Mouse (Mus musculus): ENCODE measurements around the gene Serpind1. TPM values are rescaled to one million over a fixed set of nuclear protein-coding genes. Genes with fewer than 3 reads are reported as not detected.

The Serpind1 gene
- polyA plus RNA-seq, 1 experiment from 2014 or later = 0.88 TPM

GRCm38 (mm10) chr16:17324745-17325144 is 6.4 kb upstream of the Serpind1 start:
- Histone ChIP-seq H3K27ac (replicated peaks) (no peak overlapping the region), H3K9me3 (no peaks in the 10 kb centered on the region), H3K9ac (no peak overlapping the region), H3K4me2 (no peak overlapping the region), H3K36me3 (peaks cover 61% of the 10 kb centered on the region), H3K4me1 (no peaks in the 10 kb centered on the region), H3K27me3 (replicated peaks) (no peaks in the 10 kb centered on the region), H3K4me3 (no peak overlapping the region)
- ATAC-seq (ENCODE audit: extremely low read depth, insufficient number of reproducible peaks, low FRiP score, low TSS enrichment) = no peak
- 88% methylated on average over 5 of the region's 5 CpGs for WGBS

- peaks cover 56% of the 10 kb centered on the region for H3K36me3 ChIP-seq
- no peaks in the 10 kb centered on the region for H3K27me3 ChIP-seq (replicated peaks)
- ATAC-seq (ENCODE audit: extremely low read depth, insufficient number of reproducible peaks, low FRiP score, low TSS enrichment) = no peak
- H3K4me3 ChIP-seq = no peak overlapping the region
- no peak overlapping the region for H3K4me2 ChIP-seq
- no peaks in the 10 kb centered on the region for H3K4me1 ChIP-seq
- H3K9me3 ChIP-seq = no peaks in the 10 kb centered on the region
- H3K27ac ChIP-seq (replicated peaks) = no peak overlapping the region
- WGBS = 71% methylated on average over 2 of the region's 2 CpGs
- H3K9ac ChIP-seq = no peak overlapping the region
Measured at GRCm38 (mm10) chr16:17326064-17326463, 5.1 kb upstream of the Serpind1 start.

- 87% methylated on average over 1 of the region's 1 CpGs for WGBS
- Histone ChIP-seq H3K36me3 (peaks cover 17% of the 10 kb centered on the region), H3K4me3 (no peak overlapping the region), H3K4me1 (no peaks in the 10 kb centered on the region), H3K9me3 (no peaks in the 10 kb centered on the region), H3K9ac (no peak overlapping the region), H3K4me2 (no peak overlapping the region), H3K27me3 (replicated peaks) (no peaks in the 10 kb centered on the region), H3K27ac (replicated peaks) (no peak overlapping the region; the same call in 1 of the 2 replicates)
- no peak for ATAC-seq (ENCODE audit: extremely low read depth, insufficient number of reproducible peaks, low FRiP score, low TSS enrichment)
Measured at GRCm38 (mm10) chr16:17329848-17330570, 1.2 kb upstream of the Serpind1 start.

- Histone ChIP-seq H3K4me2 (no peak overlapping the region), H3K27me3 (replicated peaks) (no peaks in the 10 kb centered on the region), H3K27ac (replicated peaks) (no peak overlapping the region), H3K4me1 (no peaks in the 10 kb centered on the region), H3K9me3 (no peaks in the 10 kb centered on the region), H3K4me3 (no peak overlapping the region), H3K9ac (no peak overlapping the region), H3K36me3 (peaks cover 12% of the 10 kb centered on the region)
- WGBS = 84% methylated on average over 5 of the region's 5 CpGs
- no peak for ATAC-seq (ENCODE audit: extremely low read depth, insufficient number of reproducible peaks, low FRiP score, low TSS enrichment)
Measured at GRCm38 (mm10) chr16:17331855-17332254, 684 bp downstream of the Serpind1 start.

- Histone ChIP-seq H3K9me3 (no peaks in the 10 kb centered on the region), H3K36me3 (peaks cover 21% of the 10 kb centered on the region), H3K4me3 (no peak overlapping the region), H3K4me2 (no peak overlapping the region), H3K9ac (no peak overlapping the region), H3K4me1 (no peaks in the 10 kb centered on the region), H3K27ac (replicated peaks) (no peak overlapping the region), H3K27me3 (replicated peaks) (no peaks in the 10 kb centered on the region)
- no peak for ATAC-seq (ENCODE audit: extremely low read depth, insufficient number of reproducible peaks, low FRiP score, low TSS enrichment)
Measured at GRCm38 (mm10) chr16:17334574-17334973, 3.4 kb downstream of the Serpind1 start.

- H3K36me3 ChIP-seq = peaks cover 26% of the 10 kb centered on the region
- H3K4me3 ChIP-seq = no peak overlapping the region
- H3K4me1 ChIP-seq = no peaks in the 10 kb centered on the region
- ATAC-seq (ENCODE audit: extremely low read depth, insufficient number of reproducible peaks, low FRiP score, low TSS enrichment) = no peak
- no peaks in the 10 kb centered on the region for H3K27me3 ChIP-seq (replicated peaks)
- 54% methylated on average over 1 of the region's 1 CpGs for WGBS
- H3K27ac ChIP-seq (replicated peaks) = no peak overlapping the region
- H3K9ac ChIP-seq = no peak overlapping the region
- H3K9me3 ChIP-seq = no peaks in the 10 kb centered on the region
- H3K4me2 ChIP-seq = no peak overlapping the region
Measured at GRCm38 (mm10) chr16:17336089-17336488, 4.9 kb downstream of the Serpind1 start.

- Histone ChIP-seq H3K4me3 (no peak overlapping the region), H3K27ac (replicated peaks) (no peak overlapping the region), H3K27me3 (replicated peaks) (no peaks in the 10 kb centered on the region), H3K9me3 (no peaks in the 10 kb centered on the region), H3K36me3 (peaks cover 46% of the 10 kb centered on the region), H3K4me1 (no peaks in the 10 kb centered on the region; the same call in 1 of the 2 replicates), H3K9ac (no peak overlapping the region), H3K4me2 (no peak overlapping the region)
- whole genome bisulfite sequencing = 79% methylated on average over 7 of the region's 7 CpGs
- no peak for ATAC-seq (ENCODE audit: extremely low read depth, insufficient number of reproducible peaks, low FRiP score, low TSS enrichment)
Measured at GRCm38 (mm10) chr16:17339701-17340100, 8.5 kb downstream of the Serpind1 start.

- H3K4me2 ChIP-seq = no peak overlapping the region
- H3K4me3 ChIP-seq = no peak overlapping the region
- no peak overlapping the region for H3K27ac ChIP-seq (replicated peaks)
- peaks cover 48% of the 10 kb centered on the region for H3K36me3 ChIP-seq
- no peaks in the 10 kb centered on the region for H3K27me3 ChIP-seq (replicated peaks)
- no peaks in the 10 kb centered on the region for H3K9me3 ChIP-seq
- no peak overlapping the region for H3K9ac ChIP-seq
- no peaks in the 10 kb centered on the region; the same call in 1 of the 2 replicates for H3K4me1 ChIP-seq
- ATAC-seq (ENCODE audit: extremely low read depth, insufficient number of reproducible peaks, low FRiP score, low TSS enrichment) = no peak
- 88% methylated on average over 2 of the region's 2 CpGs for WGBS
Measured at GRCm38 (mm10) chr16:17340705-17341104, 9.5 kb downstream of the Serpind1 start.

- H3K27ac ChIP-seq (replicated peaks) = no peak overlapping the region
- H3K27me3 ChIP-seq (replicated peaks) = no peaks in the 10 kb centered on the region
- H3K4me2 ChIP-seq = no peak overlapping the region
- H3K9ac ChIP-seq = no peak overlapping the region
- no peaks in the 10 kb centered on the region for H3K9me3 ChIP-seq
- H3K4me1 ChIP-seq = no peaks in the 10 kb centered on the region; the same call in 1 of the 2 replicates
- ATAC-seq (ENCODE audit: extremely low read depth, insufficient number of reproducible peaks, low FRiP score, low TSS enrichment) = no peak
- H3K36me3 ChIP-seq = peaks cover 49% of the 10 kb centered on the region
- H3K4me3 ChIP-seq = no peak overlapping the region
- WGBS = 77% methylated on average over 4 of the region's 4 CpGs
Measured at GRCm38 (mm10) chr16:17341847-17342246, 10.7 kb downstream of the Serpind1 start.

- peaks cover 61% of the 10 kb centered on the region for H3K36me3 ChIP-seq
- no peak overlapping the region for H3K9ac ChIP-seq
- 63% methylated on average over 8 of the region's 8 CpGs for WGBS
- no peak for ATAC-seq (ENCODE audit: extremely low read depth, insufficient number of reproducible peaks, low FRiP score, low TSS enrichment)
- H3K4me1 ChIP-seq = no peaks in the 10 kb centered on the region; the same call in 1 of the 2 replicates
- no peak overlapping the region for H3K27ac ChIP-seq (replicated peaks)
- no peaks in the 10 kb centered on the region for H3K9me3 ChIP-seq
- no peak overlapping the region for H3K4me2 ChIP-seq
- H3K27me3 ChIP-seq (replicated peaks) = no peaks in the 10 kb centered on the region
- no peak overlapping the region for H3K4me3 ChIP-seq
Measured at GRCm38 (mm10) chr16:17345141-17345812, 14.1 kb downstream of the Serpind1 start.

- Histone ChIP-seq H3K9me3 (no peaks in the 10 kb centered on the region), H3K4me1 (no peaks in the 10 kb centered on the region; the same call in 1 of the 2 replicates), H3K27me3 (replicated peaks) (no peaks in the 10 kb centered on the region), H3K4me2 (no peak overlapping the region), H3K9ac (no peak overlapping the region), H3K36me3 (peaks cover 66% of the 10 kb centered on the region), H3K4me3 (no peak overlapping the region), H3K27ac (replicated peaks) (no peak overlapping the region)
- ATAC-seq (ENCODE audit: extremely low read depth, insufficient number of reproducible peaks, low FRiP score, low TSS enrichment) = no peak
- WGBS = 81% methylated on average over 2 of the region's 2 CpGs
Measured at GRCm38 (mm10) chr16:17345813-17346155, 14.6 kb downstream of the Serpind1 start.

GRCm38 (mm10) chr16:17346766-17347165 is 15.6 kb downstream of the Serpind1 start:
- H3K36me3 ChIP-seq = peaks cover 76% of the 10 kb centered on the region
- H3K27me3 ChIP-seq (replicated peaks) = no peaks in the 10 kb centered on the region
- 79% methylated on average over 1 of the region's 1 CpGs for WGBS
- H3K9ac ChIP-seq = no peak overlapping the region
- H3K4me2 ChIP-seq = no peak overlapping the region
- no peak overlapping the region for H3K27ac ChIP-seq (replicated peaks)
- H3K9me3 ChIP-seq = no peaks in the 10 kb centered on the region
- no peaks in the 10 kb centered on the region; the same call in 1 of the 2 replicates for H3K4me1 ChIP-seq
- ATAC-seq (ENCODE audit: extremely low read depth, insufficient number of reproducible peaks, low FRiP score, low TSS enrichment) = no peak
- H3K4me3 ChIP-seq = no peak overlapping the region
